Mouse (Mus musculus) cortical plate, adult 2 months (tissue): ENCODE data around the gene Igf2bp1. TPM values are rescaled to one million over a fixed set of nuclear protein-coding genes. Genes with fewer than 3 reads are reported as not detected.

Experiments used
- H3K27ac ChIP-seq: fragments of 200-500 bp; 2 replicates; pipeline ENCODE4 v1.5.1; 2012; ENCODE audit warnings: low read length, control low read depth, inconsistent platforms; ENCODE audit not compliant: insufficient read depth
- H3K4me1 ChIP-seq: fragments of 200-500 bp; 2 replicates; pipeline ENCODE4 v1.6.1; 2011; ENCODE audit warnings: low read length; ENCODE audit not compliant: control insufficient read depth, insufficient read depth
- H3K4me3 ChIP-seq: fragments of 200-500 bp; 2 replicates; pipeline ENCODE4 v1.5.1; 2011; ENCODE audit warnings: mild to moderate bottlenecking, low read length, control low read depth; ENCODE audit not compliant: insufficient read depth
- CTCF ChIP-seq: fragments of 200-500 bp; IDR thresholded peaks from 2 replicates; pipeline ENCODE4 v1.5.1; 2011; ENCODE audit warnings: mild to moderate bottlenecking, control low read depth, low read length; ENCODE audit not compliant: insufficient read depth; ENCODE audit errors: extremely low read depth
- POLR2A ChIP-seq: fragments of 200-500 bp; IDR thresholded peaks from 2 replicates; pipeline ENCODE4 v1.6.1; 2011; ENCODE audit warnings: mild to moderate bottlenecking, low read length, control low read depth; ENCODE audit not compliant: insufficient read depth; ENCODE audit errors: extremely low read depth
- polyA plus RNA-seq: library from polyadenylated mRNA; depleted of rRNA; stranded (reverse); fragments of >200 nt; gene quantifications from 2 replicates; pipeline ENCODE4 v1.2.3, GENCODE M21; 2012; rRNA removed

Gene Igf2bp1
- polyA plus RNA-seq, 1 experiment = 0.15 TPM

DNA sequence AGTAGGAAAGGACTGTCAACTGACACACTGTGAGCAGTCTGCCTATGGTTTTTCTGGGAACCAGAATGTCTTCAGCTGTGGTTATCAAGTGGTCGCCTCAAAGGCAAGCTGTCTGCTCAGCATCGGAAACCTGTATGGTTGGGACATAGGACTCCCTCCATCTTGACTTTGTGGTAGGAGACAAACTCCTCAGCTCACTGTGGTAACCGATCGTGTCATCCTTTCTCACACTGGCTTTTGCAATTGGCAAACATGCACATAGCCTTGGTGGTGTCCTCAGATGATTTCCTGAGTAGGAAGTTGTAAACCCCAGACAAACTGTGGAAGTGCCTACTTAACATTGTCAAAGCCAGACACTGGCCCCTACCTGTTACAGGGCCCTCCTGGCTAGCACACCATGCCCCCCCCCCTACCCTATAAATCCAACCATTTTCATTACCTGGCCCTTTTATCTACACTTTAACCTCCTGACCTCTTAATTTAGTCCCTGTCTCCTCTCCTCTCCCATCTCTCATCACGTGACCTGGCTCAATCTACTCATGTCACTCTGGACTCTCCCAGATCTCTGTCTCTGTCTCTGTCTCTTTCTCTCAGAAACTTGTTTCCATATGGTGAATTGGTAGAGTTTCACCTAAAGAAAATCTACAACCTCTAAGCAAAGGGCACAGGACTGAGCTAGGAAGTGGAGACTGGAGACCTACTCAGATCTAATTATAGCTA is 97.8 kb downstream of the Igf2bp1 start:
- Histone ChIP-seq H3K4me1 (no peaks in the 10 kb centered on the region), H3K4me3 (no peak overlapping the region), H3K27ac (no peak overlapping the region)
- TF ChIP-seq POLR2A = no peak
- TF ChIP-seq CTCF = no peak

Other genes with a start within 250 kb of the Igf2bp1 start
- 72.8 and 74.3 TPM in 2 replicates for gene Phospho1, start 181.4 kb downstream of the Igf2bp1 start, polyA plus RNA-seq
- gene Gngt2, start 168.7 kb downstream of the Igf2bp1 start, polyA plus RNA-seq = 9.4 and 11.0 TPM in 2 replicates
- 9.6 and 11.8 TPM in 2 replicates for gene Abi3, start 163.5 kb downstream of the Igf2bp1 start, polyA plus RNA-seq
- gene B4galnt2, start 91.0 kb downstream of the Igf2bp1 start, polyA plus RNA-seq = not detected in 2 replicates
- not detected in 2 replicates for gene Gip, start 18.6 kb upstream of the Igf2bp1 start, polyA plus RNA-seq
- 94.2 and 96.9 TPM in 2 replicates for gene Snf8, start 28.9 kb upstream of the Igf2bp1 start, polyA plus RNA-seq
- gene Ube2z, start 59.4 kb upstream of the Igf2bp1 start, polyA plus RNA-seq = 47.7 and 49.4 TPM in 2 replicates
- gene Atp5g1, start 69.7 kb upstream of the Igf2bp1 start, polyA plus RNA-seq = 448 and 494 TPM in 2 replicates
- gene Calcoco2, start 106.0 kb upstream of the Igf2bp1 start, polyA plus RNA-seq = not detected in 2 replicates
- 0.15 and 0.27 TPM in 2 replicates for gene Ttll6, start 127.8 kb upstream of the Igf2bp1 start, polyA plus RNA-seq
- not detected in 2 replicates for gene Hoxb13, start 188.4 kb upstream of the Igf2bp1 start, polyA plus RNA-seq